9 mouse cellular contexts compared by ENCODE assay signal in genomic region chr6:142788042-142788987, GRCm38 (mm10). TPM values are rescaled to one million over a fixed set of nuclear protein-coding genes. Genes with fewer than 3 reads are reported as not detected.
DNase-seq lines count a peak whose midpoint lies in the region; ATAC-seq and TF ChIP-seq lines count a peak whose summit lies in the region.
"Had no signal": no experiment of that assay in that cellular context is flagged by ENCODE, and none has a peak within 500 bp of the region (broad histone marks: within the 10 kb centered on the region; RNA-seq: fewer than 3 reads in every experiment).

No protein-coding gene starts in this region.

- TF ChIP-seq EP300 in liver, postnatal 0 days (IDR thresholded peaks at IDR 0.05; ENCODE audit: low read depth): no peak

- H3K4me2 ChIP-seq in heart, embryonic 14.5 days (ENCODE audit: low read length): 0 out of 2 replicates have a peak overlapping the region, but pooled peaks have one; percentile 18
- H3K4me2 ChIP-seq in heart, embryonic 12.5 days: no peak overlapping the region
- no peak overlapping the region for H3K4me2 ChIP-seq in liver, postnatal 0 days (ENCODE audit: low read depth, low read length)

- no peaks in the 10 kb centered on the region for H3K27me3 ChIP-seq in heart, embryonic 14.5 days (ENCODE audit: control insufficient read depth, insufficient read depth, low read length)
- no peaks in the 10 kb centered on the region for H3K27me3 ChIP-seq in heart, embryonic 12.5 days (replicated peaks)
- H3K27me3 ChIP-seq in liver, postnatal 0 days (ENCODE audit: insufficient read depth, low read length): no peaks in the 10 kb centered on the region

- H3K4me3 ChIP-seq in heart, embryonic 14.5 days (ENCODE audit: control insufficient read depth in 1 of 2, insufficient read depth in 1 of 2, low read depth in 1 of 2, low read length in 2 of 2): no peak overlapping the region
- no peak overlapping the region for H3K4me3 ChIP-seq in heart, embryonic 12.5 days
- H3K4me3 ChIP-seq in liver, postnatal 0 days (ENCODE audit: low read depth, low read length): no peak overlapping the region

- H3K9me3 ChIP-seq in heart, embryonic 14.5 days (ENCODE audit: control insufficient read depth, low read length): no peaks in the 10 kb centered on the region; the same call in 1 of the 2 replicates
- peaks cover 5% of the 10 kb centered on the region; the same call in 1 of the 2 replicates for H3K9me3 ChIP-seq in heart, embryonic 12.5 days (replicated peaks)
- H3K9me3 ChIP-seq in liver, postnatal 0 days (ENCODE audit: low read length): no peaks in the 10 kb centered on the region

- DNase-seq in thymus, postnatal 14 days: peak; percentile 15
- DNase-seq in thymus, postnatal 36 days: no peak
- peak; percentile 47 for DNase-seq in liver, postnatal 0 days
- no peak for DNase-seq in B cell, adult 2 months
- DNase-seq in cerebellum, adult 8-10 months: no peak

- H3K9ac ChIP-seq in heart, embryonic 14.5 days (ENCODE audit: low read length): no peak overlapping the region
- H3K9ac ChIP-seq in heart, embryonic 12.5 days: no peak overlapping the region
- no peak overlapping the region for H3K9ac ChIP-seq in liver, postnatal 0 days (replicated peaks)
- H3K9ac ChIP-seq: liver, embryonic 14.5 days had no signal

- no peak overlapping the region for H3K27ac ChIP-seq in heart, embryonic 14.5 days (replicated peaks in 1 of 2; ENCODE audit: control insufficient read depth in 1 of 2, insufficient read depth in 1 of 2, low read depth in 2 of 2, low read length in 2 of 2)
- no peak overlapping the region for H3K27ac ChIP-seq in heart, embryonic 12.5 days (ENCODE audit: poor library complexity, severe bottlenecking)
- no peak overlapping the region for H3K27ac ChIP-seq in liver, postnatal 0 days (ENCODE audit: low read depth)
- H3K27ac ChIP-seq: liver, embryonic 14.5 days had no signal

- WGBS in heart, embryonic 14.5 days: 48% methylated on average over 18 of the region's 18 CpGs
- 53% methylated on average over 18 of the region's 18 CpGs for WGBS in heart, embryonic 12.5 days
- WGBS in liver, postnatal 0 days (ENCODE audit: insufficient replicate concordance): 65% methylated on average over 18 of the region's 18 CpGs

- no peak for TF ChIP-seq CTCF in liver, postnatal 0 days (IDR thresholded peaks at IDR 0.05; ENCODE audit: low read depth)

- ATAC-seq in heart, embryonic 14.5 days (ENCODE audit: insufficient number of reproducible peaks, insufficient read depth, low FRiP score, low read depth): no peak
- no peak for ATAC-seq in heart, embryonic 12.5 days (ENCODE audit: insufficient number of reproducible peaks, low FRiP score)
- no peak for ATAC-seq in liver, postnatal 0 days
- ATAC-seq in CD4-positive, CD25-positive, alpha-beta regulatory T cell, adult 4 months: no peak

- H3K4me1 ChIP-seq in heart, embryonic 14.5 days (ENCODE audit: control insufficient read depth in 2 of 2, insufficient read depth in 2 of 2, low read length in 2 of 2): peaks cover 3 to 4% of the 10 kb centered on the region in 2 experiments; a peak in 1 of 4 replicates
- peaks cover 14% of the 10 kb centered on the region; the same call in 1 of the 2 replicates for H3K4me1 ChIP-seq in heart, embryonic 12.5 days (replicated peaks)
- H3K4me1 ChIP-seq in liver, postnatal 0 days (ENCODE audit: insufficient read depth): no peaks in the 10 kb centered on the region

- no peaks in the 10 kb centered on the region for H3K36me3 ChIP-seq in heart, embryonic 14.5 days (ENCODE audit: control insufficient read depth, insufficient read depth, low read length)
- H3K36me3 ChIP-seq in heart, embryonic 12.5 days: no peaks in the 10 kb centered on the region
- H3K36me3 ChIP-seq in liver, postnatal 0 days (replicated peaks; ENCODE audit: insufficient read depth, low read length): no peaks in the 10 kb centered on the region

RNA-seq across cellular contexts. Expression of gene Sult6b2, which starts 16.0 kb away (rescaled TPM):
- polyA plus RNA-seq in heart, embryonic 14.5 days (2014; fragmentation: Nextera tagmentation; extraction: Ambion mirVana): 0.09 TPM in 2 replicates
- polyA plus RNA-seq in heart, embryonic 12.5 days (2016; fragmentation: Nextera tagmentation; extraction: Ambion mirVana): 0.08 and 0.21 TPM in 2 replicates
- polyA plus RNA-seq in liver, postnatal 0 days (2015; fragmentation: Nextera tagmentation; extraction: Ambion mirVana): not detected in 2 replicates
- not detected for polyA plus RNA-seq in CD4-positive, CD25-positive, alpha-beta regulatory T cell, adult 4 months (2017; shearing (Covaris generic))
- polyA plus RNA-seq: liver, embryonic 14.5 days had no signal

RNA-seq across cellular contexts. Expression of gene Cmas, which starts 31.8 kb away (rescaled TPM):
- polyA plus RNA-seq in heart, embryonic 14.5 days (2014; fragmentation: Nextera tagmentation; extraction: Ambion mirVana): 102 and 104 TPM in 2 replicates
- 126 and 127 TPM in 2 replicates for polyA plus RNA-seq in heart, embryonic 12.5 days (2016; fragmentation: Nextera tagmentation; extraction: Ambion mirVana)
- 107 and 121 TPM in 2 replicates for polyA plus RNA-seq in liver, postnatal 0 days (2015; fragmentation: Nextera tagmentation; extraction: Ambion mirVana)
- polyA plus RNA-seq in CD4-positive, CD25-positive, alpha-beta regulatory T cell, adult 4 months (2017; shearing (Covaris generic)): 10 to 100 TPM; 10.1 to 16.0 TPM

Comparison
In these comparisons a context has a peak if more than half of its experiments do, and no peak if none do; other contexts are left out.
1. DNase-seq: peak in thymus, postnatal 14 days (single experiment) and liver, postnatal 0 days (single experiment); none in thymus, postnatal 36 days (0 of 2), B cell, adult 2 months (0 of 2) and cerebellum, adult 8-10 months (single experiment).